Mouse (Mus musculus): ENCODE results near the gene Uchl3. TPM values are rescaled to one million over a fixed set of nuclear protein-coding genes. Genes with fewer than 3 reads are reported as not detected.

The Uchl3 gene
- polyA plus RNA-seq, 1 experiment from 2014 or later: 125 TPM

Other genes with a start within 250 kb of the Uchl3 start
- gene Tbc1d4, start 44.8 kb upstream of the Uchl3 start, polyA plus RNA-seq (2015; fragmentation: Nextera tagmentation; extraction: Ambion mirVana): 11.1 and 12.8 TPM in 2 replicates
- 89.9 and 97.8 TPM in 2 replicates for gene Commd6, start 13.3 kb upstream of the Uchl3 start, polyA plus RNA-seq (2015; fragmentation: Nextera tagmentation; extraction: Ambion mirVana)
- gene Gm9922, start 75.8 kb downstream of the Uchl3 start, polyA plus RNA-seq (2015; fragmentation: Nextera tagmentation; extraction: Ambion mirVana): 3.4 and 5.8 TPM in 2 replicates
- 19.5 and 23.2 TPM in 2 replicates for gene Lmo7, start 76.0 kb downstream of the Uchl3 start, polyA plus RNA-seq (2015; fragmentation: Nextera tagmentation; extraction: Ambion mirVana)

All from embryonic facial prominence, embryonic 13.5 days (tissue).